8 mouse cellular contexts compared by ENCODE assay signal in the genomic region with DNA sequence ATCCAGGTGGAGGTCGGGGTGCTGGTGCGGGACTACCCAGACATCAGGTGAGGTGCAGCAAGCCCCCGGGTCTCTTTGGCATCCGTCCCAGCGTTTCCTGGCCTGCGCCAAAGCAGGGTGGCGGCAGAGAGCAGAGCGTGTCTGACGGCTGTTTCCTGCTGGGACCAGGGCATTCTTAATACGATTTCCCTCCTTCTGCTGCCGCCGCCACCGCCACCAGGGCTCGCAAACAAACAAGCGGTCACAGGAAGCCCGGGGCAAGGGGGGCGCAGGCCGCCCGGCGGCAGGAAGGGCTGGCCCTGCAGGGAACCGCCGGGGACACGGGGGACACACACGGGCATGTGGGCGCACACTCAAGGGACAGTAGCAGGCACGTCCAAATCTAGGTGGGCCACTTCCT. TPM values are rescaled to one million over a fixed set of nuclear protein-coding genes. Genes with fewer than 3 reads are reported as not detected.
DNase-seq lines count a peak whose midpoint lies in the region; ATAC-seq and TF ChIP-seq lines count a peak whose summit lies in the region.

No protein-coding gene starts in this region.

- peak; percentile 74 for DNase-seq in 416B (ENCODE audit: low read depth)
- peak; percentile 81 for DNase-seq in adrenal gland, postnatal 14 days
- peak; percentile 71 to 80 for DNase-seq in kidney, adult 8-10 months
- DNase-seq in lung, embryonic 14.5 days, result peak; percentile 76
- DNase-seq in cerebellum, adult 2 months, result no peak
- DNase-seq in left cerebral cortex, postnatal 4 days, result no peak

- no peaks in the 10 kb centered on the region; the same call in 1 of the 2 replicates for H3K36me3 ChIP-seq in heart, embryonic 11.5 days (ENCODE audit: control insufficient read depth, insufficient read depth, low read length)
- no peaks in the 10 kb centered on the region for H3K36me3 ChIP-seq in lung, embryonic 14.5 days (ENCODE audit: insufficient read depth)
- H3K36me3 ChIP-seq in neural tube, embryonic 15.5 days, result no peaks in the 10 kb centered on the region

- TF ChIP-seq CTCF in lung, embryonic 14.5 days (IDR thresholded peaks at IDR 0.05; ENCODE audit: low read depth), result peak; percentile 40; the same call in 1 of the 2 replicates
- no peak for TF ChIP-seq CTCF in cerebellum, adult 2 months (IDR thresholded peaks at IDR 0.05; ENCODE audit: borderline replicate concordance, insufficient read depth, low read depth, low read length)

- ATAC-seq in heart, embryonic 11.5 days (replicated peaks; ENCODE audit: insufficient number of reproducible peaks, low FRiP score, low TSS enrichment), result 0 out of 2 replicates have a peak, but pooled peaks have one; percentile 17
- ATAC-seq in lung, embryonic 14.5 days (ENCODE audit: insufficient read depth), result peak; percentile 66; the same call in 1 of the 2 replicates
- ATAC-seq in neural tube, embryonic 15.5 days (ENCODE audit: low FRiP score), result no peak

- WGBS in heart, embryonic 11.5 days (ENCODE audit: insufficient replicate concordance), result 4% methylated on average over 26 of the region's 26 CpGs
- under 1% methylated on average over 26 of the region's 26 CpGs for WGBS in lung, embryonic 14.5 days
- 2% methylated on average over 26 of the region's 26 CpGs for WGBS in neural tube, embryonic 15.5 days
- WGBS in cerebellum, adult 2 months, result 1% methylated on average over 26 of the region's 26 CpGs

- TF ChIP-seq POLR2A in cerebellum, adult 2 months (IDR thresholded peaks at IDR 0.05; ENCODE audit: borderline replicate concordance, insufficient read depth, low read length), result no peak

- peak overlapping the region; percentile 64 for H3K9ac ChIP-seq in heart, embryonic 11.5 days (ENCODE audit: low read depth, low read length)
- no peak overlapping the region for H3K9ac ChIP-seq in lung, embryonic 14.5 days
- 0 out of 2 replicates have a peak overlapping the region, but pooled peaks have one; percentile 8 for H3K9ac ChIP-seq in neural tube, embryonic 15.5 days (replicated peaks)

- H3K4me1 ChIP-seq in heart, embryonic 11.5 days (ENCODE audit: control insufficient read depth, insufficient read depth, low read length), result 0 out of 2 replicates have a peak, but pooled peaks cover 3% of the 10 kb centered on the region
- H3K4me1 ChIP-seq in lung, embryonic 14.5 days (ENCODE audit: insufficient read depth), result no peaks in the 10 kb centered on the region
- H3K4me1 ChIP-seq in neural tube, embryonic 15.5 days, result peaks cover 13% of the 10 kb centered on the region; the same call in 1 of the 2 replicates
- no peaks in the 10 kb centered on the region for H3K4me1 ChIP-seq in cerebellum, adult 2 months (ENCODE audit: control insufficient read depth, insufficient read depth, low read length)

- peak overlapping the region; percentile 23; the same call in 1 of the 2 replicates for H3K4me3 ChIP-seq in heart, embryonic 11.5 days (ENCODE audit: low read depth, low read length)
- H3K4me3 ChIP-seq in lung, embryonic 14.5 days (ENCODE audit: low read depth, low read length), result peak overlapping the region; percentile 7; the same call in 1 of the 2 replicates
- no peak overlapping the region for H3K4me3 ChIP-seq in neural tube, embryonic 15.5 days (replicated peaks)
- H3K4me3 ChIP-seq in cerebellum, adult 2 months (replicated peaks; ENCODE audit: insufficient read depth, low read depth, low read length), result no peak overlapping the region

- peaks cover 48% of the 10 kb centered on the region for H3K27me3 ChIP-seq in heart, embryonic 11.5 days (ENCODE audit: control insufficient read depth, insufficient read depth, low read length)
- H3K27me3 ChIP-seq in lung, embryonic 14.5 days (ENCODE audit: insufficient read depth, low read length), result peaks cover 35% of the 10 kb centered on the region
- H3K27me3 ChIP-seq in neural tube, embryonic 15.5 days (replicated peaks), result peaks cover 66% of the 10 kb centered on the region
- no peaks in the 10 kb centered on the region; the same call in 1 of the 2 replicates for H3K27me3 ChIP-seq in cerebellum, adult 2 months (ENCODE audit: control insufficient read depth, insufficient read depth, low read length)

- H3K4me2 ChIP-seq in heart, embryonic 11.5 days, result peak overlapping the region; percentile 66
- H3K4me2 ChIP-seq in lung, embryonic 14.5 days, result peak overlapping the region; percentile 49
- peak overlapping the region; percentile 37 for H3K4me2 ChIP-seq in neural tube, embryonic 15.5 days

- intact Hi-C loops in left cerebral cortex, postnatal 4 days (cut with DNase I), result no loop called here

- no peaks in the 10 kb centered on the region for H3K9me3 ChIP-seq in heart, embryonic 11.5 days (replicated peaks; ENCODE audit: control insufficient read depth, low read length)
- H3K9me3 ChIP-seq in lung, embryonic 14.5 days (ENCODE audit: low read depth, low read length), result no peaks in the 10 kb centered on the region
- H3K9me3 ChIP-seq in neural tube, embryonic 15.5 days (replicated peaks), result no peaks in the 10 kb centered on the region

- no peak overlapping the region for H3K27ac ChIP-seq in heart, embryonic 11.5 days (ENCODE audit: low read depth, low read length)
- 0 out of 2 replicates have a peak overlapping the region, but pooled peaks have one; percentile 24 for H3K27ac ChIP-seq in lung, embryonic 14.5 days (ENCODE audit: low read depth)
- no peak overlapping the region for H3K27ac ChIP-seq in neural tube, embryonic 15.5 days (replicated peaks)
- no peak overlapping the region for H3K27ac ChIP-seq in cerebellum, adult 2 months (ENCODE audit: insufficient read depth, low read length)

RNA-seq across cellular contexts. Expression of a gene that starts 16.4 kb away (rescaled TPM):
- total RNA-seq in adrenal gland, postnatal 14 days (2021), result 6.7 and 8.6 TPM in 2 replicates
- 1.2 TPM in 2 replicates for polyA plus RNA-seq in heart, embryonic 11.5 days (2014; fragmentation: Nextera tagmentation; extraction: Ambion mirVana)
- polyA plus RNA-seq in lung, embryonic 14.5 days (2014; fragmentation: Nextera tagmentation; extraction: Ambion mirVana), result 1.1 and 1.7 TPM in 2 replicates
- polyA plus RNA-seq in neural tube, embryonic 15.5 days (2015; fragmentation: Nextera tagmentation; extraction: Ambion mirVana), result 3.9 and 5.0 TPM in 2 replicates
- 8.6 and 9.2 TPM in 2 replicates for polyA plus RNA-seq in cerebellum, adult 2 months (2012; rRNA removed)
- 1 to 10 TPM; 8.5 to 8.8 TPM for total RNA-seq in left cerebral cortex, postnatal 4 days (2021)

RNA-seq across cellular contexts. Expression of a gene that starts 16.5 kb away (rescaled TPM):
- 69.4 and 71.2 TPM in 2 replicates for total RNA-seq in adrenal gland, postnatal 14 days (2021)
- 77.0 and 79.0 TPM in 2 replicates for polyA plus RNA-seq in heart, embryonic 11.5 days (2014; fragmentation: Nextera tagmentation; extraction: Ambion mirVana)
- 77.3 and 83.5 TPM in 2 replicates for polyA plus RNA-seq in lung, embryonic 14.5 days (2014; fragmentation: Nextera tagmentation; extraction: Ambion mirVana)
- polyA plus RNA-seq in neural tube, embryonic 15.5 days (2015; fragmentation: Nextera tagmentation; extraction: Ambion mirVana), result 39.2 and 58.6 TPM in 2 replicates
- polyA plus RNA-seq in cerebellum, adult 2 months (2012; rRNA removed), result 23.0 and 26.2 TPM in 2 replicates
- 10 to 100 TPM; 17.9 to 19.0 TPM for total RNA-seq in left cerebral cortex, postnatal 4 days (2021)

RNA-seq across cellular contexts. Expression of a gene that starts 25.9 kb away (rescaled TPM):
- 0.15 and 0.83 TPM in 2 replicates for total RNA-seq in adrenal gland, postnatal 14 days (2021)
- polyA plus RNA-seq in heart, embryonic 11.5 days (2014; fragmentation: Nextera tagmentation; extraction: Ambion mirVana), result 0.15 TPM in 1 of 2 replicates, not detected in the other
- 0.11 TPM in 2 replicates for polyA plus RNA-seq in lung, embryonic 14.5 days (2014; fragmentation: Nextera tagmentation; extraction: Ambion mirVana)
- 1.2 and 1.5 TPM in 2 replicates for polyA plus RNA-seq in neural tube, embryonic 15.5 days (2015; fragmentation: Nextera tagmentation; extraction: Ambion mirVana)
- polyA plus RNA-seq in cerebellum, adult 2 months (2012; rRNA removed), result 1.3 and 1.8 TPM in 2 replicates
- total RNA-seq in left cerebral cortex, postnatal 4 days (2021), result under 1 TPM; 0.90 to 0.91 TPM

RNA-seq across cellular contexts. Expression of a gene that starts 28.6 kb away (rescaled TPM):
- total RNA-seq in adrenal gland, postnatal 14 days (2021), result 21.8 and 22.0 TPM in 2 replicates
- 2.2 and 2.7 TPM in 2 replicates for polyA plus RNA-seq in heart, embryonic 11.5 days (2014; fragmentation: Nextera tagmentation; extraction: Ambion mirVana)
- polyA plus RNA-seq in lung, embryonic 14.5 days (2014; fragmentation: Nextera tagmentation; extraction: Ambion mirVana), result 1.7 and 2.2 TPM in 2 replicates
- 1.5 and 1.8 TPM in 2 replicates for polyA plus RNA-seq in neural tube, embryonic 15.5 days (2015; fragmentation: Nextera tagmentation; extraction: Ambion mirVana)
- polyA plus RNA-seq in cerebellum, adult 2 months (2012; rRNA removed), result 0.21 and 0.57 TPM in 2 replicates
- total RNA-seq in left cerebral cortex, postnatal 4 days (2021), result under 1 TPM; 0.42 to 0.46 TPM

RNA-seq across cellular contexts. Expression of a gene that starts 33.1 kb away (rescaled TPM):
- total RNA-seq in adrenal gland, postnatal 14 days (2021), result 45.1 and 45.2 TPM in 2 replicates
- polyA plus RNA-seq in heart, embryonic 11.5 days (2014; fragmentation: Nextera tagmentation; extraction: Ambion mirVana), result 8.0 and 9.7 TPM in 2 replicates
- polyA plus RNA-seq in lung, embryonic 14.5 days (2014; fragmentation: Nextera tagmentation; extraction: Ambion mirVana), result 8.7 and 11.1 TPM in 2 replicates
- polyA plus RNA-seq in neural tube, embryonic 15.5 days (2015; fragmentation: Nextera tagmentation; extraction: Ambion mirVana), result 15.4 and 16.5 TPM in 2 replicates
- 50.3 and 52.8 TPM in 2 replicates for polyA plus RNA-seq in cerebellum, adult 2 months (2012; rRNA removed)
- 100 to 1,000 TPM; 118 to 119 TPM for total RNA-seq in left cerebral cortex, postnatal 4 days (2021)

Comparison
In these comparisons a context has a peak if more than half of its experiments do, and no peak if none do; other contexts are left out.
1. DNase-seq: peak in 416B (single experiment), adrenal gland, postnatal 14 days (single experiment), kidney, adult 8-10 months (2 of 2) and lung, embryonic 14.5 days (single experiment); none in cerebellum, adult 2 months (0 of 2) and left cerebral cortex, postnatal 4 days (single experiment).
2. H3K4me3 ChIP-seq: peak in heart, embryonic 11.5 days (single experiment) and lung, embryonic 14.5 days (single experiment); none in neural tube, embryonic 15.5 days (single experiment) and cerebellum, adult 2 months (single experiment).
3. Peak in every context shown above with its lines, with median percentiles within 50 percentile points of each other: H3K4me2 ChIP-seq.